Mouse (Mus musculus) testis, adult 2 months (tissue): ENCODE measurements around the gene Iqcn.

Experiments
- CTCF ChIP-seq: fragments of 200-500 bp; IDR thresholded peaks from 2 replicates; pipeline ENCODE4 v1.5.1; 2012; ENCODE audit warnings: low read depth, mild to moderate bottlenecking, inconsistent platforms, low read length, moderate library complexity; ENCODE audit not compliant: control insufficient read depth, insufficient read depth, insufficient replicate concordance
- POLR2A ChIP-seq: fragments of 200-500 bp; IDR thresholded peaks from 2 replicates; pipeline ENCODE4 v1.6.1; 2012; ENCODE audit warnings: low read depth, mild to moderate bottlenecking, inconsistent platforms, low read length, moderate library complexity; ENCODE audit not compliant: control insufficient read depth

- no peak for TF ChIP-seq CTCF
- no peak for TF ChIP-seq POLR2A
Measured at GRCm38 (mm10) chr8:70696946-70697345, 6.3 kb upstream of the Iqcn start.
